24 mouse cellular contexts compared by ENCODE assay signal in the genomic region with DNA sequence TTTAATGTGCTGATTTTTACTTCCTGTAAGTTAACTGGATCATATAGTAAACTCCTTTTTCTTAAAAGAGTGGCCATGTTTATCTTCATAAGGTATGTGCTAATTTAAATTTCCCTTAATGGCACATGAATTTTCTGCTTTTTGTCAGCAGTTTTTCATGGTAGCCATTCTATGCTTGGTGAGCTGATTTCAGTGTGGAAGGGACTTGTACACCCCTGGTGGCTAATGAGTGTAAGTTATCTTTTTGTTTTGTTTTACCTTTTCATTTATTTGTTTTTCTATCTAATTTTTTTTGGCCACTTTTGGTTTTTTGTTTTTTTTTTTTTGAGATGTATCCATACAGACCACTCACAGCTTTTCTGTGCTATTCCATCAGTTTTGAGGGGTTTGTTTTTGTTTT.
DNase-seq lines count a peak whose midpoint lies in the region; ATAC-seq and TF ChIP-seq lines count a peak whose summit lies in the region.
"Had no signal": no experiment of that assay in that cellular context is flagged by ENCODE, and none has a peak within 500 bp of the region (broad histone marks: within the 10 kb centered on the region; RNA-seq: fewer than 3 reads in every experiment).

No protein-coding gene starts in this region.

- H3K4me3 ChIP-seq in hindbrain, postnatal 0 days (ENCODE audit: low read length): no peak overlapping the region
- H3K4me3 ChIP-seq in hindbrain, embryonic 13.5 days: no peak overlapping the region
- H3K4me3 ChIP-seq in lung, postnatal 0 days (ENCODE audit: low read depth, low read length): no peak overlapping the region
- H3K4me3 ChIP-seq in lung, adult 2 months (replicated peaks; ENCODE audit: extremely low read depth, low read depth, low read length): no peak overlapping the region
- H3K4me3 ChIP-seq: forebrain, embryonic 13.5 days; heart, embryonic 10.5 days; hindbrain, embryonic 12.5 days; limb, embryonic 10.5 days; lung, embryonic 15.5 days; midbrain, embryonic 12.5 days; myocyte; stomach, embryonic 15.5 days had no signal

- H3K27ac ChIP-seq in hindbrain, postnatal 0 days: no peak overlapping the region
- H3K27ac ChIP-seq in hindbrain, embryonic 13.5 days: no peak overlapping the region
- H3K27ac ChIP-seq in lung, postnatal 0 days (ENCODE audit: low read length): no peak overlapping the region
- H3K27ac ChIP-seq: forebrain, embryonic 13.5 days; heart, embryonic 10.5 days; hindbrain, embryonic 12.5 days; limb, embryonic 10.5 days; lung, embryonic 15.5 days; midbrain, embryonic 12.5 days; stomach, embryonic 15.5 days had no signal

- H3K9ac ChIP-seq in hindbrain, postnatal 0 days (replicated peaks; ENCODE audit: low read length): no peak overlapping the region
- no peak overlapping the region for H3K9ac ChIP-seq in hindbrain, embryonic 13.5 days
- no peak overlapping the region for H3K9ac ChIP-seq in lung, postnatal 0 days (replicated peaks; ENCODE audit: low read depth)
- H3K9ac ChIP-seq: forebrain, embryonic 13.5 days; hindbrain, embryonic 12.5 days; lung, embryonic 15.5 days; midbrain, embryonic 12.5 days; stomach, embryonic 15.5 days had no signal

- ATAC-seq in hindbrain, postnatal 0 days: no peak
- ATAC-seq in hindbrain, embryonic 13.5 days (ENCODE audit: low FRiP score): no peak
- ATAC-seq in lung, postnatal 0 days: no peak
- peak; percentile 61 for ATAC-seq in CD4-positive, CD25-positive, alpha-beta regulatory T cell, adult 4 months
- ATAC-seq: forebrain, embryonic 13.5 days had no signal

- no peaks in the 10 kb centered on the region for H3K4me1 ChIP-seq in hindbrain, postnatal 0 days (ENCODE audit: insufficient read depth, low read length)
- H3K4me1 ChIP-seq in hindbrain, embryonic 13.5 days (replicated peaks): peaks cover 4% of the 10 kb centered on the region
- H3K4me1 ChIP-seq in lung, postnatal 0 days (ENCODE audit: insufficient read depth, low read depth, low read length): no peaks in the 10 kb centered on the region
- H3K4me1 ChIP-seq in lung, adult 2 months (ENCODE audit: control insufficient read depth, insufficient read depth, low read length): no peaks in the 10 kb centered on the region
- H3K4me1 ChIP-seq: forebrain, embryonic 13.5 days; heart, embryonic 10.5 days; hindbrain, embryonic 12.5 days; lung, embryonic 15.5 days; midbrain, embryonic 12.5 days; stomach, embryonic 15.5 days had no signal

- peak; percentile 49 for TF ChIP-seq CTCF in hindbrain, postnatal 0 days (IDR thresholded peaks at IDR 0.05; ENCODE audit: low read depth)
- peak; percentile 55 for TF ChIP-seq CTCF in lung, postnatal 0 days (IDR thresholded peaks at IDR 0.05)
- TF ChIP-seq CTCF in lung, adult 2 months (IDR thresholded peaks at IDR 0.05; ENCODE audit: insufficient read depth, low read length): no peak

- no peak overlapping the region for H3K4me2 ChIP-seq in hindbrain, postnatal 0 days (ENCODE audit: low read depth, low read length)
- no peak overlapping the region for H3K4me2 ChIP-seq in hindbrain, embryonic 13.5 days
- no peak overlapping the region for H3K4me2 ChIP-seq in lung, postnatal 0 days (replicated peaks; ENCODE audit: low read depth, low read length)
- H3K4me2 ChIP-seq: forebrain, embryonic 13.5 days; hindbrain, embryonic 12.5 days; lung, embryonic 15.5 days; midbrain, embryonic 12.5 days; stomach, embryonic 15.5 days had no signal

- no peaks in the 10 kb centered on the region for H3K9me3 ChIP-seq in hindbrain, postnatal 0 days (ENCODE audit: low read length)
- no peaks in the 10 kb centered on the region for H3K9me3 ChIP-seq in hindbrain, embryonic 13.5 days
- no peaks in the 10 kb centered on the region for H3K9me3 ChIP-seq in lung, postnatal 0 days (ENCODE audit: low read length)
- H3K9me3 ChIP-seq: forebrain, embryonic 13.5 days; heart, embryonic 10.5 days; hindbrain, embryonic 12.5 days; limb, embryonic 10.5 days; lung, embryonic 15.5 days; midbrain, embryonic 12.5 days; stomach, embryonic 15.5 days had no signal

- H3K27me3 ChIP-seq in hindbrain, postnatal 0 days (ENCODE audit: insufficient read depth, low read length): no peaks in the 10 kb centered on the region
- no peaks in the 10 kb centered on the region for H3K27me3 ChIP-seq in hindbrain, embryonic 13.5 days
- H3K27me3 ChIP-seq in lung, postnatal 0 days (replicated peaks; ENCODE audit: insufficient read depth, low read length): no peaks in the 10 kb centered on the region
- H3K27me3 ChIP-seq: forebrain, embryonic 13.5 days; hindbrain, embryonic 12.5 days; lung, embryonic 15.5 days; midbrain, embryonic 12.5 days; stomach, embryonic 15.5 days had no signal

- no peak for TF ChIP-seq POLR2A in lung, adult 2 months (IDR thresholded peaks at IDR 0.05; ENCODE audit: borderline replicate concordance, extremely low read depth, low read depth, low read length)

- TF ChIP-seq EP300 in lung, postnatal 0 days (IDR thresholded peaks at IDR 0.05): no peak

- DNase-seq in hindbrain, postnatal 0 days (ENCODE audit: low spot score): no peak
- peak; percentile 20 for DNase-seq in lung, postnatal 0 days (ENCODE audit: low spot score)
- no peak for DNase-seq in lung, adult 2 months
- peak; percentile 22 for DNase-seq in induced T-regulatory cell, adult 2 months (ENCODE audit: low read depth)
- no peak for DNase-seq in cerebellum, adult 8-10 months
- no peak for DNase-seq in embryo, embryonic 10 days (ENCODE audit: low spot score)
- DNase-seq: adrenal gland, postnatal 10 days; cerebellum, adult 9-11 months; gastrocnemius, postnatal 36 days; heart, postnatal 10 days; kidney, adult 11 months; kidney, postnatal 14 days; right cerebral cortex, postnatal 25 days; thymus, adult 2 months had no signal

- no peaks in the 10 kb centered on the region for H3K36me3 ChIP-seq in hindbrain, postnatal 0 days (ENCODE audit: insufficient read depth, low read length)
- H3K36me3 ChIP-seq in hindbrain, embryonic 13.5 days: no peaks in the 10 kb centered on the region
- H3K36me3 ChIP-seq in lung, postnatal 0 days (ENCODE audit: insufficient read depth, low read length): no peaks in the 10 kb centered on the region
- H3K36me3 ChIP-seq: heart, embryonic 10.5 days; hindbrain, embryonic 12.5 days; limb, embryonic 10.5 days; lung, embryonic 15.5 days; midbrain, embryonic 12.5 days; stomach, embryonic 15.5 days had no signal

Comparison
In these comparisons a context has a peak if more than half of its experiments do, and no peak if none do; other contexts are left out.
1. DNase-seq: peak in lung, postnatal 0 days (single experiment) and induced T-regulatory cell, adult 2 months (single experiment); none in hindbrain, postnatal 0 days (single experiment), lung, adult 2 months (single experiment), cerebellum, adult 8-10 months (single experiment) and embryo, embryonic 10 days (single experiment).